Mouse (Mus musculus): ENCODE results near the gene Fbf1.

The Fbf1 gene

DNA sequence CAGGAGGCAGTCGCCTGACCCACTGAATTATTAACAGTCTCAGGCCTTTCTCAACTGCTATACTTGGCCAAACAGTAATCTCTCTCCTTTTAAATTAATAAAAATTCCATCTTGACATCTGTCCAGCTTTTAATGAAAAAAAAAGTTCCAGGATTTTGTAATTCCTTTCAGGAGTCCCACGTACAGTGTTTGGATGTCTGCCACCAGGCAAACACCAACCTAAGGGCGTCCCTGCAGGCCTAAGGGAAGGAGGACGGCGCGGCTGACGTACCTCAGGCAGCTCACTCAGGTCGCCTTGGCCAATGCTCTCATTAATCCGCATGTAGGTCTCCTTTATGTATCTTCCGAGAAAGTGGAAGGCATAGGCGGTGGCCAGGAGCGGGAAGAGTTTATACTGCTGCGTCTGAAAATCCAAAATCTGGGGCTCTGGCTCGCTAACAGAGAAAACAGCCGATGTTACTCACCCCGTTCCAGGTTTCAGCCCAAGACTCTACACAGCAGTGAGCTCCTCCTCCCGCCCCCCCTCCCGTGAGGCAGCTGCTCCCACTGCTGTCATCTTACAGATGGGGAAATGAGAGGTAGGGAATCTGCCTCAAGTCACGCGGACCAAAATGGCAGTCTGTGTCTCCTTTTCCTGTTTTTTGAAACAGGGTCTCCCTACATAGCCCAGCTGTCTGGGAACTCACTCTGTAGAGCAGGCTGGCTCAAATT lies 10.6 kb upstream of the Fbf1 start:
- DNase-seq (ENCODE audit: inconsistent ontology term): no peak

DNA sequence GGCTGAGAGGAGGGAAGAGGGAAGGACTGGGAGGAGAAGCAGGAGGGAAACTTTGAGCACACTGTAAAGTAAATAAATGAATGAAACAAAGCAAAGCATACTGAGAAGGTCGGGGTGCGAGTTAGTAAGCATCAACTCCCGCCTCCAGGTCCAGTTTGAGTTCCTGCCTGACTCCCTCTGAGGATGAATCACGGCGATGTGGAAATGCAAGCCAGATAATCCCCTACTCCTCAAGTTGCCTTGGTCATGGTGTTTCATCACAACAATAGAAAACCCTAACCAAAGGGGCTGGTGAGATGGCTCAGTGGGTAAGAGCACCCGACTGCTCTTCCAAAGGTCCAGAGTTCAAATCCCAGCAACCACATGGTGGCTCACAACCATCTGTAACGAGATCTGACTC lies 8.0 kb upstream of the Fbf1 start:
- no peak for DNase-seq (ENCODE audit: inconsistent ontology term)

DNA sequence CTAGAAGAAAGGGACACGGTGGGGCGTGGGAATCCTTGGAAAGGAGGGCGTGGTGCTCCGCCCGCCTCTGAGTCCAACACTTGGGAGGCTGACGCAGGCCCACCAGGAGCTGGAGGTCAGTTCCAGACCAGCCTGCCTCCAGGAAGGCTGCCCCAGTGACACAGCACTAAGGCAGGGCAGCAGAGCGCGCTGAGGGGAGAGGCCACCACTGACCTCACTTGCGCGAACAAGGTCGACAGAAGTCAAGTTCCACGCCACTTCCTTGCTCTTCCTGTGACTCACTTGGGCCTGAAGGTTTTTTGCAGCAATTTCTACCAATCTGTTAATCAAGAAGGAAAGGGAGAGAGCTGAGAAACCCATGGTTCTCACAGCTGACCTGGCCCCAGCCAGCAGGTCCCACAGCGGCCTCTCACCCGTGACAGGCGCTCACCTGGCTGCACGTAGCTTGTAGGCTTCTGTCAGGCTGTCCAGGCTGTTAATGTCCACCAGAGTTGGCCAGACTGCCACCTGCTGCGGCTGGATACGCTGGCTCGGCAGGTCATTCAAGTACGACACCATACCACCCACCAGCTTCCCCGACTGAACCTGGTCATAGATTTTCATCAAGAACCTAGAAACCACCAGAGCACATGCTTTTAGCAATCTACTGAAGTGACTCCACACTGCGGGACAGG lies 6.9 kb upstream of the Fbf1 start:
- no peak for DNase-seq (ENCODE audit: inconsistent ontology term)

DNA sequence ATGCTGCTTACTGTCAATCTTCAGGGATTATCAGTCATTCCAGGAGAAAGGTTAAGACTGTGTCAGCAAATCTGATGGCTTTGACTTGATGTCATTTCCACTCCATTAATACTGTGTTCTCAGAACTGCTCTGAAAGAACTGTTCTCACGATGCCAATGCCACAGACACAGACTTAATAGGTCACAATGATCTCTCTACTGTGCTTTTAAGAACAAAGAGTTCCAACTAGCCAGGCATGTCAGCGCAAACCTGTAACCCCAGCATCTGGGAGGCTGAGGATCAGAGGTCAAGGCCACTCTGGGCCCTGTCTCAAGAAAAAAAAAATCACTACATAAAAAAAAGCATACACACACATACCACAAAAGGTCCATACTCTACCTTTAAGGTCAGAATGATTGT lies 4.0 kb upstream of the Fbf1 start:
- no peak for DNase-seq (ENCODE audit: inconsistent ontology term)

DNA sequence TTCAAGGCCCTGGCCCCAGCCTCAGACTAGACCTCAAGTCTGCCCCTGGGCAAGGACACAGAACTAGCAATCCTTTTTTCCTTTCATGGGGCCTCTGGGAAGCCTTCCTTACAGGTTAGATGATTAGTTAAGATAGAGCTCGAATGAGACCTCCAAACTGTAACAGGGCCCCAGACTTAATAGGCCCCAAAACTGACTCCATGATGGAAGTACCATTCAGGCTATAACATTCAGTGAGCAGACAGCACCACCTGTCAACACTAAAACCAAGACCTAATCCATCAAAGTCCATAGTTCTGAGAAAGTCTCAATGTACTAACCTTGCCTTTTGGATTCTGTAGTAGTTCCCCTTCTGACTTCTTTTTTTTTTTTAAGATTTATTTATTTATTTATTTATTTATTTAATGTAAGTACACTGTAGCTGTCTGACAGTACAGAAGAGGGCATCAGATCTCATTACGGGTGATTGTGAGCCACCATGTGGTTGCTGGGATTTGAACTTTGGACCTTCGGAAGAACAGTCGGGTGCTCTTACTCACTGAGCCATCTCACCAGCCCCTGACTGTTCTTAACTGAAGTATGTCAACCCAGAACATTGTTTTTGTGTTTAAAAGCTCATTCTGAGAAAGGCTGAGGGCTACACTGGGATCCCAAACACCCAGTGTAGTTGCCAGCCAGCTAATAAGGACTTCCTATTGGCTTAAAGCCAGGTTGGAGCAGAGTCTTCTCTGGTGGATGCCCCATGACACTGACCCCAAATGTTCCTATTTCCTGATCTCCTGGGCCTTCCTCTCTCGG lies 2.2 kb upstream of the Fbf1 start:
- DNase-seq (ENCODE audit: inconsistent ontology term): no peak

DNA sequence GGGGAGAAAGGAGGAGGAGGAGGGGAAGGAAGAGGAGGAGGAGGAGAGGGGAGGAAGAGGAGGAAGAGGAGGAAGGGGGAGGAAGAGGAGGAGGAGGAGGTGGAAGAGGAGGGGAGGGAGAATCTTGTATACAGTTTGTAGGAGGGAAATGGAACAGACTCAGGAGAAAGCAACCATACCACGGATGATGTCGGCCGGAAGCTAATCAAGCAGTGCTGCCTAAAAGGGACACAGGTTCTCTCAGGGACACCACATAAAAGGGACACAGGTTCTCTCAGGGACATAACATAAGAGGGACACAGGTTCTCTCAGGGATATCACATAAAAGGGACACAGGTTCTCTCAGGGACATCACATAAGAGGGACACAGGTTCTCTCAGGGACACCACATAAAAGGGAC lies 1.2 kb upstream of the Fbf1 start:
- DNase-seq (ENCODE audit: inconsistent ontology term): no peak

DNA sequence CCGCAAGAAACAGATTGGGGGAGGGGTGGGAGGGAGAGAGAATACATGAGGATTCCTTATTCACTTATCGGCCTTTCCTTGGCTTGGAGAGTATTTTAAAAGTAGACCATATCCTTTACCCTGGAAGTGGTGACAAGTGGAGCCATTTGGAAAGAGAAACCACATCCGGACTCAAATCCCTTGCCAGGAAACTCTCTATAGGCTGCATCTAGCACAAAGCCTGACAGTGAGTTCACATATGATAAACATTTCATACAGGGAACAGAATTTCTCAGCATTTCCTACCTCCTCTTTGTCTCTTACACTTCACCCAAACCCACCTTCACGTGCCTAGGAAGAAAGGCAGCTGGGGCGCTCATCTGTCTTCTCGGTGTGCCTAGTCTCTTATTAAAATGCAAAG lies 734 bp downstream of the Fbf1 start:
- DNase-seq (ENCODE audit: inconsistent ontology term): peak; percentile 50

DNA sequence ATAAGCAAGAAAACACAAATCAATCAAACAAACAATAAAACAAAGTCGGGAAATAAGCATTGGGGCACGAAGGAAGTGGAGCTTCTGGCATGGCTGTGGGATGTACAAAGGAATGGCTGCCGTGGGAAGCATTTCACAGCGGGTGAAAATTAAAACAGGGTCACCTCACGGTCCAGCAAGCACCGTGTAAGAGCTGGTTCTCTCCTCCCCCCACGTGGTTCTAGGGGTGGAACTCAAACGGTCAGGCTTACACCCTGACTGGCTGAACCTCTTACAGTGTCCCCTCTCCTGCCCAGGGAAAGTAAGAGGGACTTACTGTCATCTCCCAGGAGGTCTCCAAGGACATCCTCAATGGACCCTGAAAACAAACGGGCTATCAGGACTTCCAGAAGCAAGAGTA lies 5.0 kb downstream of the Fbf1 start:
- DNase-seq (ENCODE audit: inconsistent ontology term): peak; percentile 77

DNA sequence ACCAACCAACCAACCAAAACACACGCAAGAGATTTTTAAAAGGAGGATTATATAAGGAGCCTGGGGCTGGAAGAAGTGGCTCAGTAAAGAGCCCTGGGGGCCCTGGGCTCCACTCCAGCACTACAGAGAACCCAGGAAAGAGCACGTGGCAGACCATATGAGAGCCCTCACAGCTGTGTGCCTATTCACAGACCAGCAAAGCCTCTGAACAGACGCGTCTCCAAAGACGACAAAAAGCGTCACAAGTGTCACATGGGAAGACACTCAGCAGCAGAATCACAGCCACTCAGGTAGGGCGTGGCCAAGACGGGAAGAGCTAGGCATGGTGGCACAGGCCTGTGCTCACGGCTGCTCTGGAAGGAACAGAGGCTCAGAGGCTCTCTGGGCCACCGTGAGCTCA lies 5.8 kb downstream of the Fbf1 start:
- DNase-seq (ENCODE audit: inconsistent ontology term): peak; percentile 68

DNA sequence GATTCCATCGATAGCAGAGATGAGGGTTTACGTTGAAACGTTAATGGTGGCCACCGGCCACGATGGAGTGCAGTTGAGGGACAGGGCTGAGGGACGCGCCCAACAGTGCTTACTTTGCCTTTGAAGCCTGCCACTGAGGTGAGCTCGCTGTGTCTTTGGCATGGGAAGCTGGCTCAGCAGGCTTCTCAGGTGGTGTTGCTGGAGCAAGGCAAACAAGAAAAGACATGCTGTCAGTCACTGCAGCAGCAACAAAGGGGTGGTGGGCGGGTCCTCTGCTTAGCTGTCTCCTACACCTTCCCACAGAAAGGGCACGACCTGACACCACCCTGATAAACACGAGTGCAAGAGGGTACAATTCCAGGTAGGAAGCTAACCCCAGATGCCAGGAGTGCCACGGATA lies 6.7 kb downstream of the Fbf1 start:
- DNase-seq (ENCODE audit: inconsistent ontology term): no peak

DNA sequence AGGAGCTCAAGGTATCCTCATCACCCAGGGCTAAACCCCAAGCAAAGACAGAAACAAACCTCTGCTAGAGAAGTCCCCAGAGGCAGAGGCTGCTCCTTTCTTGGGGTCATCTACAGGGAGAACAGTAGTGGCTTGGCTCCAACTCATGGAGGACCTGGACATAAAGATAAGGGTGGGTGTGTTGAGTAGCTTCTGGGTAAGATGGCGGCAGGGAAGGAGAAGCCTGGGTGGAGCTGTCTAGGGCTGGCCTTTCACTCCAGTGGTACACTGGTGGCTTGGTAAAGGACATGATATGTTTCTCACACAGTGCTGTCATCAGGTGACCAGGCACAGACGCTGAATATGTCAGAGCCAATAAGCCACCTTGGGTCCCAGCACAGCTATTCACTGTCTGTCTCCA lies 17.0 kb downstream of the Fbf1 start:
- no peak for DNase-seq (ENCODE audit: inconsistent ontology term)

DNA sequence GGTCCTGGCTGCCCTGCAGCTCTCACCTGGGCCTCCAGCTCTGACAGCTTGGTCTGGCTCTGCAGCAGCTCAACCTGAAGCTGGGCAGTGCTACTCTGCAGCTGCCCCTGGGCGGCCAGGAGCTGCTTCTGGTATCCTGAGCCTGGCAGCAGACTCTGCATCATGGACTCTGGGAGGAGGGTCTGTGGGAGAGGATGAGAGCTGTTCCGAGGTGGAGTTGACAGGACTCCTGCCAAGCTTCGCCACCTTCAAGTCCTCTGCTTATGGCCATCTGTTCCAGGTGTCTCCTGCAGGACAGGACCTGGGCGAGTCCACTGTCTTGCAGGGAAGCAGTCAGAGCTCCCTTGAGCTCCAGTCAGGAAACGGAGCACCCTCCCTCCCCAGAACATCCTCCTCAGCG lies 18.6 kb downstream of the Fbf1 start:
- DNase-seq (ENCODE audit: inconsistent ontology term): no peak

DNA sequence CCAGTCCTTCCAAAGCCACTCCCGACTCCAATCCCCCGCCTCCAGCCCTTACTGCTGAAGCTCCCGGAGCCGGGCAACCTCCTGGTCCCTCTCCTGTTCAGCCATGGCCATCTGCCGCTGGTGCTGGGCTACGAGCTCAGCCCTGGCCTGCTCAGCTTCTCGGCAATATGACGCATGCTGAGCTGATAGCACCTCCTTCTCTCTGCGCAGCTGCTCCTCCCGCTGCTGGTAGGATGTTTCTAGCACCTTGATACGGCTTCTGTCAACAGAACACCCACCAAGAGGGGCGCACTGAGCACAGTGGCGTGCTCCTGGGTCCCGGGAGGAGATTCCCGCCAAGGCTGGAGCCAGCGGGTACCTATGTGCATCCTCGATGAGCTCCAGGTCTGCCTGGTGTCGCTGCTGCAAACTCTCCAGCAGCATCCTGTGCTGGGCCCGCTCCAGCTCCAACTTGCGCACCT lies 19.2 kb downstream of the Fbf1 start:
- DNase-seq (ENCODE audit: inconsistent ontology term): no peak

DNA sequence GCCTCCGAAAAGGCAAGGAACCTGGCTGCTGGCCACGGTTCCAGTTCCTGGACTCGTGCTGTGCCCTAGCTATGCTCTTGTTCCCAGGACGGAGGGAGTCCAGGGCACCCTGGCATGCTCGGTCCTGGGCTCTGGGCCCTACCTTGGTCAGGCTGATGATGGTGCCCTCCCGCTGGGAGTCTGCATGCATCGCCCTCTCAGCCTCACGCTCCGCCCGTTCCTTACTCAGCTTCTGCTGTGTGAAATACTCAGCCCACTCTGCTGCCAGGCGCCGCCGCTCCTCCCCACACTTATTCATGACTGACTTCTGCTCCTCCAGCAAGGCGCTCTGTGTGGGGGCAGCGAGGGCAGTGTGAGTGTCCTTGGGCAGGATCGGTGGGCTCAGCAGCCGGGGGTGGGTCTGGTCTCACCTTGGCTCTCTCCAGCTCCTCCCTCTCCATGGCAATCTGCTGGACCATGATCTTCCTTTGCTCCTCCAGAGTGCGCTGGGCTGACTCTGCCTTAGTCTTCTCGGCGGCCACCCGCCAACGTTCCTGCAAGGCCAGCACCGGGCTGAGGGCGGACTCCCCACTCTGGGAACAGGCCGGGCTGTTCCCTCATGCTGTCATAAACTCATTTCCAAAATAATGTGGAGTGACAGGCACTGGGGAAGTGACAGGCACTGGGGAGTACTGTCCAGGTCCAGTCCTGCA lies 21.5 kb downstream of the Fbf1 start:
- DNase-seq (ENCODE audit: inconsistent ontology term): peak; percentile 86

DNA sequence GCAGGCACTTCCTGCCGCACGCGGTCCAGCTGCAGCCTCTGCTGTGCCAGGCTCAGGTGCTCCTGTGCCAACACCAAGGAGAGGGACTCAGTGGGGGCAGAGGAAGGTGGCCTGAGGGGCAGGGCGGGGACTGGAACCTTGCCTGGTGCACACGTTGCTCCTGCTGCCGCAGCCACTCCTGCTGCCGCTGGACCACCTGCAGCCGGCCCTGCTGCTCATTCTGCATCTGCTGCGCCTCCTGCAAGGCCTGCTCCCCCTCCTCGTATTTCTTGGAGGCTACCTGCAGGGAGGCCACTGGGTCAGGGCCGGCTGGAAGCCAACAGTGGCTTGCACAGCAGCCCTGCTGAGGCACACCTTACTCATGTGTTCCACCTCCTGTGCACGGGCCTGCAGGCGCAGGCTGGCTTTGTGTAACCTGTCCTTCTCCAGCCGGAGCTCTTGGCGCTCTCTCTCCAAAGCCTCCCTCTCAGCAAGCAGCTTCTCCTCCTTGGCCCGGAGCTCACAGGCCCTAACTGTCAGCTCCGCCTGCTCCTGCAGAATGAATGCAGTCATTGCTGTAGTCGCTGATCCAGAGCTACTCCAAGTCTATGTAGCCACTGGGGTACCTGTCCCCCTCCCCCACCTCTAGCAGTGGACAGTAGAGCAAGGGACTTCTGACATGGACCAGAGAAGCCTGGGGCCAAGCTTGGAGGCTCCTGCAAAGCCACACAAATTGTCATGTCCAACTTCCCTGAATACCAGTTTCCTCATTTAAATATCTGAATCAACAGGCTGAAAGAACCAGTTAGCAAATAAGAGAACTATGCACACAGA lies 22.3 kb downstream of the Fbf1 start:
- DNase-seq (ENCODE audit: inconsistent ontology term): no peak

DNA sequence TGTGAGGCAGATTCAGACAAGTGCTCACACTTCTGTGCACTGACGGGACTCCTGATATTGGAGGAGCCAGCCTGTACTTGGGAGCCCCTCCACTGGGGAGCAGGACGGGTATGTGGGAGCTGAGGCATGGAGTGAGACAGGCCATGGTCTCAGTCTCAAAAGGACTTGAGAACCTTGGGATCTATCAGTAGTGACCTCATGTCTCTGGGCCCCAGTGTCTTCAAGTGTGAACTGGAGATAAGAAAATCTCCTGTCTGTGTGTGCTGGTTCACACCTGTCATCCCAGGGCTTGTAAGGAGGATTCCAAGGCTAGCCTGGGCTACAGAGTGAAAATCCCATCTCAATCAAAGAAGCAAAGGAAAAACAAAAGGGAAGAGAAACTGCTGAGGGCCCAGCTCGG lies 24.5 kb downstream of the Fbf1 start:
- DNase-seq (ENCODE audit: inconsistent ontology term): no peak

DNA sequence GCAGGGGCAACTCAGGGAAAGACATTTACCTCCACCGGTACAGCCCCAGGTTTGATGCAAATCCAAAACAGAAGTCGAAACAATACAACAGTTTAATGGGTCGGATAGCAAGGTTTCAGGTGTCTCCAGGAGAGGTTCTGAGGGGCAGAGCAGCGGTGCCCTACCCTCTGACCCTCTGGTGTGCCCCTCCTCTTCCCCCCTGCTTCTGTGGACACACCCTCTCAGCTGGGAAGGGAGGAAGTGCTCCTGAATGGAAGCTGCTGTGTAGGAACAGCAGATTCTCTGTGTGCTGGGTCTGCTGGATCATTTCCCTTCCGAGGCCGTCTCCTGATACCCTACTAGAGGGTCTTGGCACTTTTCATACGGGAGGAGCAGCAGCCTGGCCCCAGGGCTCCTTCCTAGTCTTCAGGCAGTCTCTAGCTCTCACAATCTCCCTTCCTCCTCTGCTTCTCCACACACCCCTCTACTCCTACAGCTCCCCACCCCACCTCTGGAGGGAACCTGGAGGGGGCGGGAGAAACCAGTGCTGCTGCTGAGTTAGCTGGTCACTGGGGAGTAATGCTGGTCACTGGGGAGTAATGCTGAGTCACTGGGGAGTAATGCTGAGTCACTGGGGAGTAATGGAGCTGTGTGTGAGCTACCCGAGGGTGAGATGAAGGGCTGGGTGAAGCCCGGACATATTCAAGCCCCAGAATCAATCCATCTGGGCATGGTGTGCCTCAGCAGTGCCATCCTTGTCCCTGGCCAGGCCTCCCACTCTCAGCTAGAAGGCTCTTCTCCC lies 25.6 kb downstream of the Fbf1 start:
- DNase-seq (ENCODE audit: inconsistent ontology term): peak; percentile 72

DNA sequence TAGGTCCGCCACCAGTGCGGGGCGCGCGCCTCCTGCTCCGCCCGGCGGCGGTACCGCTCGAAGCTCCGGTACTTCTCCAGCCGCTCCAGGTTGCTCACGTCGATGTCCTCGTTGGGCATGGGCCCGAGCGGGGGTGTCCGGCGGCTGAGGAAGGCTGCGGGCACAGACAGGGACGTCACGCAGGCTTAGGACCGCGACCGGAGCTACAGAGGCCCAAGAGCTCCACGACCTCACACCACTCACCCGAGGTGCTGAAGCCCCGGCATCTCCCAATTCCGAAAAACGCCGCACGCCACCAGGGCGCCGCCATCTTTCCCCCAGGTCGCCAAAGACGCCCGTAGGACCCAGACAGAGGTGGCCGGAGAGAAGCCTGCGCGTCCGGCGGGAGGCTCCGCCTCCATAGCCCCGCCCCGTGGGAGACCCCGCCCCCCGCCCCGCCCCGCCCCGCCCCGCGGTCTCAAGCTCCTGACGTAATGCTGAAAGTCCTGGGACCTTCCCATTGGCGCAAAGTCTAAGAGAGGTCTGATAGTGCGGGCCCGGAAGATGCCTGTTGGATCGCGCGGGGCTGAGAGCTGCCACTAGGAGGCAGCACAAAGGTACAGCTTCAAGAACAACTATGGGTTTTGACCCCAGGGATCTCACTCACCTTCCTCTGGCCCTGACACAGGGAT lies 29.4 kb downstream of the Fbf1 start, which contains the start of gene Mrpl38:
Gene Mrpl38, minus strand, starts transcription at position 401 of the 671 bp plus-strand sequence.
- DNase-seq (ENCODE audit: inconsistent ontology term): peak; percentile 90

DNA sequence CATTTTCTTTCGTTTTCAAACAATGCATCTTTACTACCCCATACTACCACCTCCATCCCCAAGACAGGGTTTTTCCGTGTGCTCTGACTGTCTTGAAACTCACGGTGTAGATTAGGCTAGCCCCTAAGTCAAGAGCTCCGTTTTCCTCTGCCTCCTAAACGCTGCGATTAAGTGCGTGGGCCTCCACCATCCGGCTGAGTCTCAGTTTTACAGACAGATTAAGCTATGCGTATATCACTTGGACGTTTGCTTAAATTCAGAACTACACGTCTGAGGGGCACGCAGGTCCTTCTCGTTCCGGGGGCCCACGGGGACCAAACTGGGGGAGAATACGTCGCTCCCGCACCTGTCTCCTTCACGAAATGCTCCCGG lies 29.9 kb downstream of the Fbf1 start:
- DNase-seq (ENCODE audit: inconsistent ontology term): no peak

DNA sequence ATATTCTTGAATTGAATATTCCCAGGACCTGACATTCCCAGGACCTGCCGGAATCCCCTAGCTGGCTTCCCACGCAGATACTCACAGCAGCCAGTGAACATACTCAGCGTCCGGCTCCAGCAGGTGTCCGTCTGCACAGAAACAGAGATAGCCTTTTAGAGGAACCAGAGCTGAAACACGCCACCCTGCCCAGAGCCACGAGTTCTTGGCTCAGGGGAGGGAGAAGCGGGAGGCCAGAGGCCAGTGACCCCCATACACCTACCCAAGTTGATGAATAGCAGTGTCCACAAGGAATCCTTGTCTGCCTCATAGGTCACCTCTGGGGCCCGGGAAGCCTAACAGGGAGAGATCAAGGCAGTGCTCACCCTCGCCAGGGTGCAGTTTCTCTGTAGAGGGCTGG lies 33.8 kb downstream of the Fbf1 start:
- no peak for DNase-seq (ENCODE audit: inconsistent ontology term)
